Mouse (Mus musculus) liver, adult (tissue): ENCODE measurements around the gene Rab3ip.

Source experiments
- GATA4 ChIP-seq: IDR thresholded peaks from 2 replicates; pipeline ENCODE4 v1.6.1; 2014; ENCODE audit warnings: mild to moderate bottlenecking, low read length; ENCODE audit not compliant: insufficient replicate concordance

Gene Rab3ip

DNA sequence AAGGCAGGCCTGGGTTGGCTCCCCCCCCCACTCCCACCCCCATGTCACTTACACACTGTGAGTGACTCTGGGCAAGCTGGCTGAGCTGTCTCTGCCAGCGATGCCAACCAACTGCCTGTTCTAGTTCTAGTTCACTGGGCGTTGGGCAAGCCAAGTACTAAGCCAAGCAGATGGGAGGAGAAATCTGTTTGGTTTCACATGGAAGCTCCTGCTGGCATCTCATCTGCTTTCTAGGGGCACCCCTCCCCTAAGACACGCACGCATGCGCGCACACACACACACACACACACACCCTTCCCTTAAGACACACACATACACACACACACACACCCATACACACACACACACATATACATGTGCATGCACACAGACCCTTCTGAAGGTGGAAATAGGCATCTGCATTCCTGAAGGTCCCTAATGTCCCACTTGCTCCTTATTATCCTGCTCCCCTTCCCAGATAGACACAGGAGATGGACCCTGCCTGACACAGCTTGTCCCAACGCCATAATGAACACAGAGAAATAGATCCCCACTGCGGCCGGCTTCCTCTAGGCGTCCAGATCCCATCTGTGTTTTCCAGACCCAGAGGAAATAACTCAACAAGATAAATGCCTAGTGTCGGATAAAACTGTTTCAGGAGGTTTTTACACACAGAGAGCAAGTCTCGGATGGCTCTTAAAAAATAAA is 79.1 kb downstream of the Rab3ip start:
- TF ChIP-seq GATA4 = no peak

DNA sequence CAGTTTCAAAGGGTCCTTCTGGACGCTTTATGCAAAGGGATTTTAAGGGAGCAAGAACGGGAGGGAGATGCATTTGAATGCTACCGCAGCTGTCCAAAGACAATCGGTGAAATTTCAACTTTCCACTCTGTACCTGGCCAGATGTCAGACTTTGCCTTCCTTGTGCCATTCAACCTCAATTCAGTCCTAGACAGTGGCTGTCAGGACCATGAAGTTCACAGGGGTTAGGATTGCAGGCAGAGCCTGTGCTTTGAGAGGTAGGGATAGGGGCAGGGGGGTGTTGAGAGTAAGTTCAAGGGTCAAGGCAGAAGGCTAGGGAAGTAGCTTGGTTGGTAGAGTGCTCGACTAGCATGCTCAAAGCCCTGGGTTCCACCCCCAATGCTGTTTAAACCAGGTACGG is 79.8 kb downstream of the Rab3ip start:
- no peak for TF ChIP-seq GATA4
